Mouse (Mus musculus) spleen, postnatal 10 days (tissue): ENCODE results near the gene Cdkn1c.

Experiments used
- DNase-seq, 2 experiments: peaks; one replicate each; pipeline ENCODE4 v3.0.0; 2021 to 2022; ENCODE audit warnings: low spot score in 2 of 2

Gene Cdkn1c

DNA sequence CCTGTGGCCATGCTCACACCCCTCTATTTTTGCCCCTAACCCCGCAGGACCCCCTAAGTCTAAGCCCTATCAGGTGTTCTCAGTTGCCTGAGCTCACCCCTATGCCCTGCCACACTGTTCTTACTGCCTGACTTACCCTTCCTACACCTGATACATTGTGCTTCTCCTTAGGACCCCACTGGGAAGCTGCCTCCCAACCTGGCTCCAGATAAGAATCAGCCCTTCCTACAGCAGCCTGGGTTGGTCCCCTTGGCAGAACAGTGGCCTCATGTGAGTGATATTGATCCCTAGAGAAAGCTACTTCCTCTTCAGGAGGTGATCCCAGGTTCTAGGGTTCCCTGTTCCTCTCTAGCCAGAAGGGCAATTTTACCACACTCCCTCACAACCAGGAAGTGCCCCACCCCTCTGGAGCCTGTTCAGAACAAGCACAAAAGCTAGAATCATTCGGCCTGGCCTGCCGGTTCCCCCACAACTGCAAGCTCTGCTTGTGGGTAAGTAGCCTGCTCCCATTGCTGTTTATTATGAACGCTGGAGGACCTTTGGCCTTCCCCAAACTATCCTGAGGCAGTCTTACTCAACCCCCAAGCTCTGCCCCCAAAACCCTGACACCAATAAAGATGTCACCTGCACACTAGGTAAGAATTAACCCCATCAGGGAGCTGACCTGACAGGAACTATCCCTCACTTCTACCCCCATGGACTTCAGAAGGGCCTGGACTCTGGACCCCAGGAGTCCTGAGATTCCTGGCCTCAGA is 12.7 kb upstream of the Cdkn1c start, which contains the start of gene Slc22a18:
Gene Slc22a18 (plus strand): TSS at position 390 of the 755 bp plus-strand sequence.
- DNase-seq = no peak

DNA sequence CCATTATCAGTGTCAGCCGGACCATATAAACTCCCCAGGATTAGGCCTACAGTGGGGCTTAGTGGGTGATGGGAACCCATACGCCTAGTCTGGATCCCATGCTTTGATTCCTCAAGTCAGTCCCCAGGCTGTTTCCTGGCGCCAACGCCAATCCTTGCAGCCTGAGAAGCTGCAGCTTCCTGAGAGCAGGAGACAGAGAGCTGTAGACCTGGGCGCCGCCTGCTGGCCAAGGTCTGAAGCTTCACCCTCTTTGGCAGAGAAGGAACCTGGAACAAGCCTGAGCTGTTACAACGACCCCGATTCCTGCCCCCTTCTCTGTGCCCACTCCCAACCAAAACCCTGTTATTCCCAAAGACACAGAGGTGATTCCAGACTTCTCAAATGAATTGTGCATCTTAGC is 9.1 kb upstream of the Cdkn1c start:
- DNase-seq = peak; percentile 45 to 79

DNA sequence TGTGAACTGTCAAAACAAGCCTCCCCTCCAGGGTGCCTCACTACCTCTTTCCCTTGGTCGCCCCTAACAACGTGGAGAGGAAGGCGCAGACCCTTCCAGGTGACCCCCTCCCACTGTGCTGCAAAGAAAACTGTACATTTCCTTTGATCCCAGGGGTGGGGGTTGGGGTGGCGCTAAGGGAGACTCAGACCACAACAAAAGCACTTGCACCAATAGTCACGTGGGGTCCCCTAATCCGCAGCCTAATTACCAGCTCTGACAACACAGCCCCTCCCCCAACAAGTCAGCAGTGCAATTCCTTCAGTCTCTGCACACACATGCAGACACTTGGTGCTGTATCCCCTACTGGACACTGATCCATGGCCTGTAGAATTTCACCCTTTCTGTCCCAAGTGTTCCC is 6.9 kb upstream of the Cdkn1c start:
- no peak for DNase-seq

DNA sequence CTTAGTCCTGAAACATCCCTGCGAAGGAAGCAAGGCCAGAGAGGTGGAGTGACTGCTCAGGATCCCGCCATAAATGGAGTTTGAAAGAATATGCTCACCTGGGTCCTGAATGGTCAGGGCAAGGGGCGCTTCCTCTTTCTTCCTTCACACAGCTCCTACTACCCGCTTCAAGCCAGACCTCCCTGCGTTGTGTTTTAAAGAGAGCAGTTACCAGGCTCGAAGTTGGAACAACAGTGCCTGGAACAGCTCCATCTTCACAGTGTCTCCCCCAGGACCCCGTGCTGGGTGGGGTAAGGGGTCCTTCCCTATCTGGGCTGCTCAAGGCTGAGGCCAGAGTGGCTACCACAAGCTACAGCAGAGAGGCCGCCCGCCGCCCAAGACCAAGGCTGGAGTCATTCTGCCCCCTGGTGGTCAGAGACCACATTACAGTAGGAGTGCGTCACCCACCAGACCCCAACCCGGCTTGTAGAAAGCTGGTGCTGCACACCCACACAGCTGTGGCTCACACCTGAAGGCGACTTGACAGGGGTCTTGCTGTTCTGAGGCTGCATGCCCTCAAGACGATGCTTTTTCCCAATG is 5.3 kb upstream of the Cdkn1c start:
- peak; percentile 67 to 82 for DNase-seq

DNA sequence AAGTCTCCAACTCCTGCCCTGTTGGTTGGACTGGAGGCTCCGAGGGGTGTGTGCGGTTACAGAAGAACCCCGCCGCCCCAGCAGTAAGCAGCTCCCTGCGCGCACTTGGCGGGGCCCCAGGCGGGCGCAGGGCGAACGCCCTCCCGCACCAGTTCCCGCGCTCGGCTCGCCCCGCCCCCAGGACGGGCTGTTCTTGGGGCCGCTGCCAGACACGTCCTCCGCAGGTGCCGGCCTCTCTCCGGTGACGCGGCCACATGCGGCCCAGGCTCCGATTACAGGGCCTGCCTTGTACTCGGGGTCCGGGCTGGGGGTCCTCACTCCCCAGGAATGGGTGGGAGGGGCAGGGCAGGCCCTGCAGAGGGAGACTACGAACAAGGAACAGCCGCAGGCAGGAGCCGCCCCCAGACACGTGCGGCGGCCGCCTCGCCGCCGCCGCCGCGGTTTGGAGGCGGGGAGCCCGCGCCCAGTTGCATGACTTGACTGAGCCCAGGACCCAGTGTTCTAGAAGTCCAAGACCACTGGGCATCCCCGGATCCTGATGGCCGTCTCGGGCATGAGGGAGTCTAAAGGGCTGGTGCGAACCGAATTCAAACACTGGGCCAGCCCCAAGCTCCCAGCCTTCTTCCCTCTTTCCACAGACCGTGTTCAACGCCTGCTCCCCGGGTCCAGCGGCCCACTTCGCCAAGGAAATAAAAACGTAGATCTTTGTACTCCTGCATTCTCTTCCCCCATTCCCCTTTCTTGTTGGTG is 4.1 kb upstream of the Cdkn1c start:
- peak in 1 of 2 experiments; percentile 51 for DNase-seq

DNA sequence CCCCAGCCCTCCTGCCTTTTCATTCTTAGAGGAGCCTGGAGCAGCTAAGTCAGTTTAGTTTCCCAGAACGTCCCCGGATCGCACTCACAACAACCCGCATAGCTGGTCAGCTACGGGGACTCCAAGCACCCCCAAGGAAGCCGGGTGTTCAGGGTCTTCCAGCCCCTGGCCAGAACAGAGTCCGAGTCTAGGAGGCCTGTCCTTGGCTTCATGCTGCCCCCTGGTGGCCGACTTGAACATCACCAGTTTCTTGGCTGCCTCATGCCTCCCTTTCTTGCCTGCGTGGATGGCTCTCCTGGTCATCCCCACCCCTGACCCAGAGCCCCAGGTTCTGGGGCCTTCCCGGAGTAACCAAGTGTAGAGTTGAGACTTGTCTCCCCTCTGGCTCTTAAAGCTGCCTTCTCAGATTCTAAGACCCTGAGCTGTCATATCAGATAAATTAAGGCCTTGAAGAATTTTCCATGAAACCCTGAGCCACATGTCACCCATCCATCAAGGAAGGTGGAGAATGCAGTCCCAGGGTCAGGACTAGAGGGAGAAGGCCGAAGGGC is 3.1 kb upstream of the Cdkn1c start:
- DNase-seq = peak; percentile 58 to 82

DNA sequence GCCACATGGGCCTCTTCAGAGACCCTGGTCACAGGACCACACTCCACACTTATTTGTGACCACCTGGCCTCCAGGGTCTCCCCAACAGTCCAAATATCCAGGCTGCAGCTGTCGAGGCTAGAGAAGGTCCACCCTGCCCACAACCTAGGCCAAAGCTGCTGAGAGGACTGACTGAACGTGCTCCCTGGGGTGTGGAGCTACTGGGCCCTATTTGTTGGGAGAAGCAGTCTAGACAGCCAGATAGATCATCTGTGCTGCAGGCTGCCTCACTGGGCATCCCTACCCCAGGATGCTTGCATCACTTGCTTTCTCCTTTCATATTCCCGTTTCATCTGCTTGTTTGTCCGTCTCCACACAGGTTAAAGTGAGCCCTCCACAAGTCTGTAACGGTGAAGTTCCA is 1.7 kb upstream of the Cdkn1c start:
- no peak for DNase-seq

DNA sequence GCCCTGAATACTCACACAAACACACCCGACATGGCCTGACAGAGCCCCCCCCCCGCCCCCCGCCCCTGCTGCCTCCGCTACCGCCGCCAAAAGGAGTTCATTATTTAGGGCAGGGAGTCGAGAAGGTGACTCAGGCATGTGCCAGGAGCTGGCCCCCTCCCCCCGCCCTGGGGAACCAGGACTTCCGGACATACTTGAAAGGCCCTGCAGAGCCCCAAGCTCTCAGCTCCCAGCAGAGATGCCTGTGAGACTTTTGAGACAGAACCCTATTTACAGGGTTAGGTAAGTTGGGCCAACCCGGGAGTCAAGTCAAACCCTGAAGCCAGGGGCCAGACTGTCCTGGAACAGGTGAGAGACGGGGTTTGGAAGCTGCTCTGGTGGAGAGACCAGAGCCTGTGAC is 1.1 kb upstream of the Cdkn1c start:
- DNase-seq = no peak

DNA sequence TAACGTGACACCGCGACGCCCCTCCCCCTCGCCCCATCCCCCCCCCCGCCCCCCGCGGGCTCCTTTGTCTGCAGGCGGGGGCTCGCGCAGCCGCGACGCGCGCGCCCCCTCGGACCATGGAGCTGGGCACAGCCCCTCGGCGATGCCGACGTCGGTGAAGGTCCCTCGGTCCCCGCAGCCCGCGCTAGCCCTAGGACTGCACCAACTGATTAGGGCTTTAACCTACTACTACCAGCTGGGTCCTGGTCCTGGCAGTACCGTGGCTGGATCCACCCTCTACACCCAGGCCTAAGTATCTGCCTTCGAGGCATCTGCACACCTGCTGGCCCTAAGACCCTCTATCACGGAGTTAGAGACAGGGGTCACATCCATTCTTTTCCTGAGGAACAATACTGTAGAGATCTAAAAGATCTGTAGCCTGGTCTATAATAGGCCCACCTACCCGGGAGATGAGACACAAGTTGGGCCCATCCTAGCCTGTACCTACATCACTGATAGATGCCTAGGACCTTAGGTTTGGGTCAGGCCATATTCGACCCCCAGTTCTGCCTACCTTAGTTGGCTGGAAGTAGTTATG is 532 bp upstream of the Cdkn1c start:
- no peak for DNase-seq

DNA sequence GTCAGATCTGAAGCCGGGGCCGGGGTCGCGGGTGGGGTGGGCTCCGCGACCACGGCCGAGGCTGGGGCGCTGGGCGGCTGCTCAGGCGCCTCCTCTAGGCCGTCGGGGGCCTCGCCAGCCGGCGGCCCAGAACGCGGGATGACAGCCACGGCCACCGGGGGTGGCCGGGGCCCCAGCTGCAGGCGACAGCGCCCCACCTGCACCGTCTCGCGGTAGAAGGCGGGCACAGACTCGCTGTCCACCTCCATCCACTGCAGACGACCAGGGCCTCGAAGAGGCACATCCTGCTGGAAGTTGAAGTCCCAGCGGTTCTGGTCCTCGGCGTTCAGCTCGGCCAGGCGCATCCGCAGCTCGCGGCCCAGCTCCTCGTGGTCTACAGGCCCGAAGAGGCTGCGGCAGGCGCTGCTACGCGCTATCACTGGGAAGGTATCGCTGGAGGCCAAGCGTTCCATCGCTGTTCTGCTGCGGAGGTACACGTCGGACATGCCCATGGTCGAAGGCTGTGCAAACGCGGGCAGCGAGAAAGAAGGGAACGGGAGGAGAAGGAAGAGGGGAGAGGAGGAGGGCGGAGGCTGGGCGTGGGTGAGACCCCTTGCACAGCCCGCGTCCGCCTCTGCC is 524 bp downstream of the Cdkn1c start:
- peak in 1 of 2 experiments; percentile 26 for DNase-seq

DNA sequence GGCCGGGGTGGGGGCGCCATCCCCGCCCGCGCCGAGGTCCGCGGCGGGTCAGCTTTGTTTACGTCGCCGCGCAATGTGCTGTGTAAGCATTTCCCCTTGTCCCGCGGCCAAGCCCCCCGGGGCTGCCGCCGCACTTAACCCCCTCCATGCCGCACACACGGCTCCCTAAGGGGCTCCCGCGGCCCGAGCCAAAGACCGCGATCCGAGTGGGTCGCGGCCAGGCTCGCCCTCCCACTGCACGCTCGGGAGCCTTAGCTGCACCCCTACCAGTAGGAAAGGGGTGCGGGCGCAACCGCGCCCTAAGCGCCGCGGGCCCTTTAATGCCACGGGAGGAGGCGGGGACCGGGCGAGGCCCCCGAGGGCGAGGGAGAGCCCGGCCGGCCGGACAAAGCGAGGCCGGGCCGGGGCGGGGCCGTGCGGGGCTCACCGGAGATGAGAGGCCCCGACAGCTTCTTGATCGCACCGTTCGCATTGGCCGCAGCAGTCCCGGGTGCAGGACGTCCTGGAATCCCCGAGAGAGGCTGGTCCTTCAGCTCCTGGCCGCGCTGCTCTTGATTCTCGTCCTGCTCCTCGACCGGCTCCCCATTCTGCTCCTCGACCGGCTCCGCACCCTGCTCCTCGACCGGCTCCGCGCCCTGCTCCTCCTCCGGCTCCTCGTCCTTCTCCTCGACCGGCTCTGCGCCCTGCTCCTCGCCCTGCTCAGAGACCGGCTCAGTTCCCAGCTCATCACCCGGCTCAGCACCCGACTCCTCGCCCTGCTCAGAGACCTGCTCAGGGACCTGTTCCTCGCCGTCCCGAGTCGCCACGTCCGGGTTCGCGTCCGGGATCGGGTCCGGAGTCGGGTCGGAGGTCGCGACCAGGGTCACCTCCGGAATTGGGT is 1.3 kb downstream of the Cdkn1c start:
- DNase-seq = peak in 1 of 2 experiments; percentile 29

DNA sequence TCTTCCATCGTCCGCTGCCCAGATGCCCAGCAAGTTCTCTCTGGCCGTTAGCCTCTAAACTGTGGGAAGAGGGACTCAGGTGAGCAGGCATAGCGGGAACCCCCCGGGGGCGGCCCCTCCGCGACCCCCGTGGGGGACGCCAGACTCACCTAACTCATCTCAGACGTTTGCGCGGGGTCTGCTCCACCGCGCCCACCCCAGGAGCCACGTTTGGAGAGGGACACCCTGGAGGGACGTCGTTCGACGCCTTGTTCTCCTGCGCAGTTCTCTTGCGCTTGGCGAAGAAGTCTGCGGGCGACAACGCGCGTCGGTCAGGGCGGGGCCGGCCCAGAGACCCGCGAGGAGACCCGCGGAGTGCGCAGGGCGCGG is 1.9 kb downstream of the Cdkn1c start:
- DNase-seq = no peak

DNA sequence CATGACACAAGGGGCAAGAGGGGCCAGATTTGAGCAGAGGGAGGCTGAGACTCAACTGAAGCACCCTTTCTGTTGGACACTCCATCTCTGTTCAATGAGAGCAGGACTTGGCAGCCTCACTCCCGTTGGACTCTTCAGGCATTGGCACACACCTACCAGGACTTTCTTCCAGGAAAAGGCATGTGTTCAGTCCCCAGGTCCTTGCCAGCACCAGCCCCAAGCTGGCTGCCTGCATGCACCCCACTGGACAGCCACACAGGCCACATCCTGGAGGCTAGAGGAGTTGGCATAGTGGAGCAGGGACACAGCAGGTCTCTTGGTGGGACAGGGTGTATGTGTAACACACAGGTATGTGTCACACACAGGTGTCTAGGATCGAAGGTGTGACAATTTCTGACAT is 13.7 kb downstream of the Cdkn1c start:
- no peak for DNase-seq

DNA sequence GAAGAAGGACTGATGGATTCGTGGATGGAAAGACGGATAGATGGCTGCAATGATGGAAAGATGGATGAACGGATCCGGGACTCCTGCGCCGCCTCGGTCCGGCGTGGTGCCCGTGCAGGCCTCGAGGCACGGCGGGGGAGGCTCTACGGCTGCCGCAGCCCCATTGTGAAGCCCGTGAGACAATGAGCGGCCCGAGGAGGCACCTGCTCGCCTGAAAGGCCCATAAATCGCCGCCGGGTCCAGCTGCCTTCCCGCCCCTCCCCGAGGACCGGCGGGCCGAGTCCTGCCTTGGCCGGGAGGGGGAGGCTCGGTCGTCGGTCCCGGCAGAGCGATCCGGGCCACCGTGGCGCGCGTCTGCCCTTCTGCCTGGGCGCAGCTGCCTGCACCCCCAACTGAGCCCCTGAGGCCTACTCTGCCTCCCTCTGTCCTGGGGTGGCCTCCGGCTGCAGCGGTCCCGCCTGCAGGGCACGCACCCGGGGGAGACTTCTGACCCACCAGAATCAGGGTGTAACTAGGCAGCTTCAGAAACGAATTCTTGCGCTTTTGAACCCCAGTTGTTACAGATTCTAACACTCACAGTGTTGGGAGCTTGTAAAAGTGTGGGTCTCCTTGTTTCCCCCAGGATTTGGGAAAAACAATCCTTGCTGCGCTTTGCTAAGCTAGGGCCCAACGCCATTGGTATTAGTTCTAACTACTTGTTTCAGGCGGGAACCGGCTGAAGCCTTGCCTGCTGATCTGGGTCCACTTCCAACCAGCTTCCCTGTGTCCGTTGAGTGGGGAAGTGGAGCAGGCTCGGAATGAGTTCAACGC is 15.0 kb downstream of the Cdkn1c start:
- no peak for DNase-seq

DNA sequence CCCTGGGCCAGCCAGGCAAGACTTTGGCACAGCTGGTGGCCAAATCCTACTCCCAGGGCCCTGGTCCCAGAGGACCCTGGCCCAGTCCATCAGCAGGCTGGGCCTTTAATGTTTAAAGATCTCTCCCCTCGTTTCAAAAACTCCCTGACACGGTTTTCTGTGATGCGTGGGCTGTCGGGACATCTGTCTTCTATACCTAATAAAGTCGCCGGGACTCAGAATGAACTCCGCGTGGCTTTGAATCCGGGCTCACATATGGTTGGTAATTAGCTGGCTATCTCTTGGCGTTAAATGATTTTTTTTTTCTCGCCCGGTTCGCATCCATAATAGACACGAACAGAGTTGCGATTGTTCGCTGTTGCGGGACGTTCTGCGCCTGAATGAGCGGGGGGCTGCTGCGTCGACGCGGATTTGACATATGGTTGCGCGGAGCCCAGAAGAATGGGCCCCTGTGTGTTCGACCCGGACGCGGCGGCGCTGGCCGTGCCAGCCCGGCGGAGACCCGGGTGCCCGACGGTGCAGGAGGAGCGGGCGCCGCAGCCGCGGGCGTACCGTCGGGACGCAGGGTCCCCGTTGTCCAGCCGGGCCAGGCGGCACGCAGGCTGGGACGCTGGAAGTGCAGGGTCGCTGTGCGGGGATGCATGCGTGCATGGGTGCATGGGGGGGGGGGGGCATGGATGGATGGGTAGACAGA is 15.7 kb downstream of the Cdkn1c start:
- no peak for DNase-seq

DNA sequence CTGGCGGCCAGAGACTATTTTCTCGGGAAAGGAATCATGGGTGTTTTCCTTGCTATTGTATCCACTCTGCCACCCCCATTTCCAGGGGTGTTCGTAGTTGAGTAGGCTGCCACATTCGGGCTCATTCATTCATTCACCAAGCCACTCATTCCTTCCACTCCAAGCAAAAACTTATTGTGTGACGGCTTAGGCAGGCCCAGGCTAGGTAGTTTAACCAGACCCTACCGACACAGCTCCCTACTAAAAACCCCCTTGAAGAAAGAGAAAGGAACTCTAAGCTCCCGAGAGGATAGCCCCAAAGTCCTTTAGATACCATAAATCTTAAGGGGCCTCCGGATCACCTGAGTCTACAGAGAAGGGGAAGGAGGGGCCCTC is 16.3 kb downstream of the Cdkn1c start:
- no peak for DNase-seq

DNA sequence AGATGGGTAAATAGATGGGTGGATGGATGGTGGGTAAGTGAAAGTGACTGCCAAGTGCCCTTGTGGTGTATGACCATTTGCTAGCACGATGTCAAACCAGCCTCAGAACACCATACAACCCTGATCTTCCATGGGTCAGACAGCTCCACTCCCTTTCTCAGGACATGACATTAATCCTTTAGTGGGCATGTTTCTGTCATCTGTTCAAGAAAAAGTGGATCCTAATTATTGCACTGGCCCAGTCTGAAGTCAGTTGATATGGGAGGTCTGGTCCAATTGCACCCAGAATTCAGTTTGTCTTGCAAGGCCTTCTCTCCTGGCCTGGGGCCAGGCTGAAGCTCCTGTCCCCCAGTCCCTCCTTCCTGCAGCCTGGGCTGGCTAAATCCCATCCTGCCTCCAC is 21.9 kb downstream of the Cdkn1c start:
- DNase-seq = no peak

DNA sequence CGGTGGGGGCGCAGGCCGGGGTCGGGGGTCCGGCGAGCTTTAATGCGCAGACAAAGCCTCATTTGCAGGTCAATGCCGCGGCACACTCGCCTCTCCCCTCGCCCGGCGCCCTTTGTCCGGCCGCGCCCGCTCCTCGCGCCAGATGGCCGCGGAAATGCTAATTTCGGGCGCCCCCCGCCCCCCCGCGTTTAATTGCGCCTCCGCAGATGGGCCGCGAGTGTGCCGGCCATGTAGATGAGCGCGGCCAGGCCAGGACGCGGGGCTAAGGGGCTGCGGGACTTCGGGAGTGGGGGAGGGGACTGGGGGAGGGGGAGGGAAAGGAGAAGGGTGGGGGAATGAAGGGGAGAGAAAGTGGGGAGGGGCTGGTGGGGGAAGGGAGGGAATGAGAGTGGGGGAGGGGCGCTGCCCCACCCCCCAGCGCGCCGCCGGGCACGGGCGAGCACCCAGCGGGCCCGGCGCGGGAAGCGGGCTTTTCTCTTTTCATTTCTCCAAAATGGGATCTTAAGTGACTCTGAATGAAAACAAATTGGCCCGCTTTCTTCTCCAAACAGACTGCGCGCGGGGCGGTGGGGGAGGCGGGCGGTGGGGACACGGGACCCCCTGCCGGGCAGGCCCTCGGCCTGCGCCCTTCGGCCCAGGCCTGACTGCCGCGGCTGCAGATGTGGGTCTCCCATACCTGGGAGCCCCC is 22.8 kb downstream of the Cdkn1c start:
- DNase-seq = no peak
